Mouse (Mus musculus) liver, embryonic 14.5 days (tissue): ENCODE data around the gene Rab3d.

Experiments
- CTCF ChIP-seq: IDR thresholded peaks from 2 replicates; pipeline ENCODE4 v1.5.1; 2016; ENCODE audit warnings: antibody characterized with exemption, low read depth, control low read depth
- EP300 ChIP-seq: IDR thresholded peaks from 2 replicates; pipeline ENCODE4 v1.6.1; 2016; ENCODE audit warnings: antibody characterized with exemption, low read depth

DNA sequence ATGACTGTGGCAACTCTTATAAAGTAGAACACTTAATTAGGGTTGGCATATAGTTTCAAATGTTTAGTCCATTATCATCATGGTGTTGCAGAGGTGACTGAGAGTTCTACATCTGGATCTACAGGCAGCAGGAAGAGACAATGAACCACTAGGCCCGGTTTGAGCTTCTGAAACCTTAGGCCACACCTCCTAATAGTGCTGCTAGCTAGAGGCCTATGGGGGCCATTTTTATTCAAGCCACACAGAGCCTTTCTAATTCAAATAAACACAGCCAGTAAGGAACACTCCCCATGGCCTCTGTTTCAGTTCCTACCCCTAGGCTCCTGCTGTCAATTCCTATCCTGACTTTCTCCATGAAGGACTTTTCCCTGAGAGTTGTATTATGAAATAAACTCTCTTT is 55.8 kb downstream of the Rab3d start:
- TF ChIP-seq EP300 (no peak), CTCF (no peak)
